Mouse (Mus musculus) retina, postnatal 7 days (tissue): Measurements from ENCODE around the gene Itprip.
"Not testable (repeated sequence)": the region's sequence is repeated elsewhere in the genome, so short reads cannot be mapped to it uniquely, and the experiment has no call there.

Experiments used
- DNase-seq: peaks from one replicate; pipeline ENCODE4 v3.0.0-alpha.2; 2012; ENCODE audit warnings: low read depth, low spot score

Gene Itprip

DNA sequence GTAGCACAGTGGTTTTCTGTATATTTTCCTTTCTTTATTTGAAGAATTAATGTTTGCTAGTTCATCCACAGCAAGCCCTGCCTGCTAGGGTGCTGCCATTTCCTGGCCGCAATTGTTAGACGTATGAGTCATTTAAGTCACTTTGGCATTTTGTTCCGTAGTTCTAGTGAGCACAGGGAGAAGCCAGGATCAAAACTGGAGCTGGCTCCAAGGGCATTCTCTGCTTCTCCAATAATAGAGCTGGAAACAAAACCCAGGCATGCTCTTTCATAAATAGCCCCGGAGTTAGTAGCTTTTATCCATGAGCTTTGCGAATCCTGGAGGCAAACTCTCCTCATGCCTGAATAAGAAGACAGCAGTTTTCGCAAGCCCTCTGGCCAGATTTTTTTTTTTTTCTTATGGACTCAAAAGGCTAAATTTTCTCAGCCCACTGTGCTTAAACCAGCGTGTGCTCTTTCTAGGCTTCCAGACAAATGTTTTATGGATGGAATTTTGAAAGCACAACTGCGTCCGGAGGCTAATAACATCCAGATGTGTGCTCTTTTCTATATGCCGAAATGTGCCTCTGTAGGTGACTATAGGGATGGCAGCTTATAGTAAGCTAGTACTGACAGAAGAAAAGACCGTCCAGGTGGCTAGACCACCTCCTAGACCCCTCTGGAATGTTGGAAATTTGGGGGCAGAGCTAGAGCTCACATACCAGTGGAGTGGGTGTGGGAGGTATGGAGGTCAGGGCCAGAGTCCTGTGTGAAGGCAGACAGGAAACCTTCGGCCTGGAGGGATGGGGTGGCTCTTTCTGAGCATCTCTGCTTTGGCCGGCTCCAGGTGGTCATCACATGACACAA lies 64.9 kb downstream of the Itprip start:
- DNase-seq = no peak

DNA sequence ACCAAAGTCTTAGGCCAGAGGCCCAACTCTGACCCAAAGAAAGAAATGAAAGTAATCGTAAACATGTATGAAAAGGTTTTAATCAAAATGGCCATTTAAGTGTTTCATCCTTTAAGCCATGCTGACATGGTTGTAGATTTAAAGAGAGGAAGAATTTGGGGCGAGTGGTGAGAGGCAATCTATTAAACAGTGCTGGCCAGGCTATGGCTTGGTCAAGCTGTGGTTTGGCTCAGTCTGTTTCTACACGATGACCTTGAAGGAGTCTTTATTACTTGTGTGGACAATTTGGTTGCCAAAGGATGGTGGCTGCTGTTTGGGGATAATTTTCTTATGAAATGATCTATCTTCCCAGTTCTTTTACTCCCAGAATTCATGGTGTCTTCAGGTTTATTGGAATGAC lies 66.0 kb downstream of the Itprip start:
- no peak for DNase-seq

DNA sequence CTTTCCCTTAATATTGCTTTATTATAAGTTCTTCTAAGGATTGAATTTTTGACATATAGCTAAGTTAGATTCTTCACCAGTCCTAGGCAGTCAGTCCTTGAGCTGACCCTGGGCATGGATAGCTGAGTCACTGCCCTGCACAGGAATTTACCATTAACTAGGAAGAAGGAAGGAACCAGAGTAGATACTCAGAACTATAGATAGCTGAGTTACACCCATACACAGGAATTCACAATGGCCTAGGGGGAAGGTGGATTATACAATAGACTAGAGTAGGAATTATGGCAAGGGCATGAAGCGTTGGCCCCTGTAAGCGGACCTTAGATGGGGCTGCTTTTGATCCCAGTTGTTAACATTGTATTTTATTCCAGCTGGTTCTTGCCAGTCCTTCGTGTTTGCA lies 67.0 kb downstream of the Itprip start:
- not testable (repeated sequence) for DNase-seq

DNA sequence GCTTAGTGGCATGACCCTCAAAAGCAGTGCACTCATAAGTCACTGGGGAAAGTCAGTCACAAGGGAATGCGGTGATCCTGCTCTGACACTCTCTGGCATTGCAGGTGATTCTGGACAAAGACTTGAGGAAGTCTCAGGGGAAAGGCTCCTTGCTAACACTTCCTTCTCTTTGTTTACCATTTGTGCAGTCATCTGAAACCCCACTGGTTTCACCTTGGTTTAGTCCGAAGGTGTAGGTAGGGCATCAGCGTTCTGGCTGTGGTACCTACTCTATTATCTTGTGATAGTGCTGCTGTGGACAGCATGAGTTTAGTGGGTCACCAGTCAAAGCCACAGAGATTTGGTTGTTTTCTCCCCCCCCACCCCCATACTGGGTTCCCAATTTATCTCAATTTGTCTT lies 69.4 kb downstream of the Itprip start:
- no peak for DNase-seq
